Mouse (Mus musculus): ENCODE measurements around the gene Malsu1. TPM values are rescaled to one million over a fixed set of nuclear protein-coding genes. Genes with fewer than 3 reads are reported as not detected.

The Malsu1 gene
- polyA plus RNA-seq (2014; fragmentation: Nextera tagmentation; extraction: Ambion mirVana) = 59.3 and 63.0 TPM in 2 replicates

GRCm38 (mm10) chr6:49073304-49074116 is at the start of gene Malsu1:
Gene Malsu1, plus strand, starts transcription at chr6:49073795.
- H3K9me3 ChIP-seq (ENCODE audit: control insufficient read depth, low read length) = no peaks in the 10 kb centered on the region
- H3K27ac ChIP-seq (ENCODE audit: low read depth, low read length) = peak within 1 kb of the TSS; percentile 32; the same call in 1 of the 2 replicates
- H3K27me3 ChIP-seq (ENCODE audit: control insufficient read depth, insufficient read depth, low read length) = no peaks in the 10 kb centered on the region
- ATAC-seq (ENCODE audit: low FRiP score) = peak; percentile 98
- H3K36me3 ChIP-seq (ENCODE audit: control insufficient read depth, insufficient read depth, low read length) = no peaks in the 10 kb centered on the region
- under 1% methylated on average over 49 of the region's 49 CpGs for WGBS
- peak within 1 kb of the TSS; percentile 92 for H3K4me2 ChIP-seq
- peak within 1 kb of the TSS; percentile 96 for H3K9ac ChIP-seq (ENCODE audit: low read length)
- peaks cover 9% of the 10 kb centered on the region for H3K4me1 ChIP-seq (ENCODE audit: control insufficient read depth, insufficient read depth, low read length)
- DNase-seq (ENCODE audit: low spot score, missing footprints) = peak; percentile 99
- H3K4me3 ChIP-seq (ENCODE audit: low read depth, low read length) = peak within 1 kb of the TSS; percentile 97

- Histone ChIP-seq H3K4me2 (no peak overlapping the region), H3K9me3 (ENCODE audit: control insufficient read depth, low read length) (no peaks in the 10 kb centered on the region), H3K4me3 (ENCODE audit: low read depth, low read length) (no peak overlapping the region), H3K9ac (ENCODE audit: low read length) (no peak overlapping the region), H3K4me1 (ENCODE audit: control insufficient read depth, insufficient read depth, low read length) (peaks cover 2% of the 10 kb centered on the region; the same call in 1 of the 2 replicates), H3K36me3 (ENCODE audit: control insufficient read depth, insufficient read depth, low read length) (no peaks in the 10 kb centered on the region), H3K27me3 (ENCODE audit: control insufficient read depth, insufficient read depth, low read length) (no peaks in the 10 kb centered on the region), H3K27ac (ENCODE audit: low read depth, low read length) (no peak overlapping the region)
- no peak for ATAC-seq (ENCODE audit: low FRiP score)
- no peak for DNase-seq (ENCODE audit: low spot score, missing footprints)
- WGBS = 90% methylated on average over 7 of the region's 7 CpGs
Measured at GRCm38 (mm10) chr6:49025290-49025689, 48.3 kb upstream of the Malsu1 start.

GRCm38 (mm10) chr6:49026496-49026895 is 47.1 kb upstream of the Malsu1 start:
- no peak overlapping the region for H3K27ac ChIP-seq (ENCODE audit: low read depth, low read length)
- 86% methylated on average over 5 of the region's 5 CpGs for WGBS
- no peaks in the 10 kb centered on the region for H3K9me3 ChIP-seq (ENCODE audit: control insufficient read depth, low read length)
- H3K4me2 ChIP-seq = no peak overlapping the region
- H3K27me3 ChIP-seq (ENCODE audit: control insufficient read depth, insufficient read depth, low read length) = no peaks in the 10 kb centered on the region
- H3K36me3 ChIP-seq (ENCODE audit: control insufficient read depth, insufficient read depth, low read length) = no peaks in the 10 kb centered on the region
- H3K9ac ChIP-seq (ENCODE audit: low read length) = no peak overlapping the region
- ATAC-seq (ENCODE audit: low FRiP score) (no peak), DNase-seq (ENCODE audit: low spot score, missing footprints) (no peak)
- H3K4me1 ChIP-seq (ENCODE audit: control insufficient read depth, insufficient read depth, low read length) = no peaks in the 10 kb centered on the region
- no peak overlapping the region for H3K4me3 ChIP-seq (ENCODE audit: low read depth, low read length)

- no peak overlapping the region for H3K27ac ChIP-seq (ENCODE audit: low read depth, low read length)
- no peaks in the 10 kb centered on the region for H3K27me3 ChIP-seq (ENCODE audit: control insufficient read depth, insufficient read depth, low read length)
- ATAC-seq (ENCODE audit: low FRiP score) (no peak), DNase-seq (ENCODE audit: low spot score, missing footprints) (no peak)
- 90% methylated on average over 6 of the region's 6 CpGs for WGBS
- no peak overlapping the region for H3K9ac ChIP-seq (ENCODE audit: low read length)
- no peak overlapping the region for H3K4me3 ChIP-seq (ENCODE audit: low read depth, low read length)
- H3K9me3 ChIP-seq (ENCODE audit: control insufficient read depth, low read length) = no peaks in the 10 kb centered on the region
- H3K4me1 ChIP-seq (ENCODE audit: control insufficient read depth, insufficient read depth, low read length) = no peaks in the 10 kb centered on the region
- no peaks in the 10 kb centered on the region for H3K36me3 ChIP-seq (ENCODE audit: control insufficient read depth, insufficient read depth, low read length)
- no peak overlapping the region for H3K4me2 ChIP-seq
Measured at GRCm38 (mm10) chr6:49028019-49028418, 45.6 kb upstream of the Malsu1 start.

GRCm38 (mm10) chr6:49028708-49029107 is 44.9 kb upstream of the Malsu1 start:
- no peak for ATAC-seq (ENCODE audit: low FRiP score)

GRCm38 (mm10) chr6:49031230-49031629 is 42.4 kb upstream of the Malsu1 start:
- WGBS = 90% methylated on average over 4 of the region's 4 CpGs
- H3K27ac ChIP-seq (ENCODE audit: low read depth, low read length) = no peak overlapping the region
- no peak for DNase-seq (ENCODE audit: low spot score, missing footprints)
- H3K4me3 ChIP-seq (ENCODE audit: low read depth, low read length) = no peak overlapping the region
- H3K9me3 ChIP-seq (ENCODE audit: control insufficient read depth, low read length) = no peaks in the 10 kb centered on the region
- no peak for ATAC-seq (ENCODE audit: low FRiP score)
- no peaks in the 10 kb centered on the region for H3K4me1 ChIP-seq (ENCODE audit: control insufficient read depth, insufficient read depth, low read length)
- H3K36me3 ChIP-seq (ENCODE audit: control insufficient read depth, insufficient read depth, low read length) = no peaks in the 10 kb centered on the region
- no peaks in the 10 kb centered on the region for H3K27me3 ChIP-seq (ENCODE audit: control insufficient read depth, insufficient read depth, low read length)
- no peak overlapping the region for H3K4me2 ChIP-seq
- no peak overlapping the region for H3K9ac ChIP-seq (ENCODE audit: low read length)

More at GRCm38 (mm10) chr6:49028708-49029107, 44.9 kb upstream of the Malsu1 start:
- H3K4me3 ChIP-seq (ENCODE audit: low read depth, low read length) = no peak overlapping the region
- DNase-seq (ENCODE audit: low spot score, missing footprints) = no peak
- no peaks in the 10 kb centered on the region for H3K9me3 ChIP-seq (ENCODE audit: control insufficient read depth, low read length)
- WGBS = 94% methylated on average over 3 of the region's 3 CpGs
- H3K36me3 ChIP-seq (ENCODE audit: control insufficient read depth, insufficient read depth, low read length) = no peaks in the 10 kb centered on the region
- no peak overlapping the region for H3K9ac ChIP-seq (ENCODE audit: low read length)
- H3K27ac ChIP-seq (ENCODE audit: low read depth, low read length) = no peak overlapping the region
- no peak overlapping the region for H3K4me2 ChIP-seq
- H3K27me3 ChIP-seq (ENCODE audit: control insufficient read depth, insufficient read depth, low read length) = no peaks in the 10 kb centered on the region
- H3K4me1 ChIP-seq (ENCODE audit: control insufficient read depth, insufficient read depth, low read length) = no peaks in the 10 kb centered on the region

GRCm38 (mm10) chr6:49032783-49033182 is 40.8 kb upstream of the Malsu1 start:
- Histone ChIP-seq H3K4me2 (no peak overlapping the region), H3K27me3 (ENCODE audit: control insufficient read depth, insufficient read depth, low read length) (no peaks in the 10 kb centered on the region; the same call in 1 of the 2 replicates), H3K4me3 (ENCODE audit: low read depth, low read length) (no peak overlapping the region), H3K4me1 (ENCODE audit: control insufficient read depth, insufficient read depth, low read length) (no peaks in the 10 kb centered on the region), H3K9ac (ENCODE audit: low read length) (no peak overlapping the region), H3K9me3 (ENCODE audit: control insufficient read depth, low read length) (no peaks in the 10 kb centered on the region), H3K36me3 (ENCODE audit: control insufficient read depth, insufficient read depth, low read length) (no peaks in the 10 kb centered on the region), H3K27ac (ENCODE audit: low read depth, low read length) (no peak overlapping the region)
- DNase-seq (ENCODE audit: low spot score, missing footprints) = no peak
- ATAC-seq (ENCODE audit: low FRiP score) = no peak
- 80% methylated on average over 4 of the region's 4 CpGs for WGBS

- Histone ChIP-seq H3K27me3 (ENCODE audit: control insufficient read depth, insufficient read depth, low read length) (no peaks in the 10 kb centered on the region; the same call in 1 of the 2 replicates), H3K4me3 (ENCODE audit: low read depth, low read length) (no peak within 1 kb of the TSS), H3K9ac (ENCODE audit: low read length) (no peak within 1 kb of the TSS), H3K9me3 (ENCODE audit: control insufficient read depth, low read length) (no peaks in the 10 kb centered on the region), H3K36me3 (ENCODE audit: control insufficient read depth, insufficient read depth, low read length) (no peaks in the 10 kb centered on the region), H3K4me2 (no peak within 1 kb of the TSS; the same call in 1 of the 2 replicates), H3K27ac (ENCODE audit: low read depth, low read length) (no peak within 1 kb of the TSS), H3K4me1 (ENCODE audit: control insufficient read depth, insufficient read depth, low read length) (no peaks in the 10 kb centered on the region)
- 47% methylated on average over 28 of the region's 28 CpGs for WGBS
- ATAC-seq (ENCODE audit: low FRiP score) (no peak), DNase-seq (ENCODE audit: low spot score, missing footprints) (no peak)
Measured at GRCm38 (mm10) chr6:49036275-49037267, 37.0 kb upstream of the Malsu1 start, which contains the start of gene Gpnmb. Gene Gpnmb, plus strand, starts transcription at chr6:49036546.

Data from midbrain, embryonic 11.5 days (tissue).